Mouse (Mus musculus) CH12.LX (cell line): ENCODE results near the gene Rer1. TPM values are rescaled to one million over a fixed set of nuclear protein-coding genes. Genes with fewer than 3 reads are reported as not detected.

Experiments used
- DNase-seq: peaks from one replicate; pipeline ENCODE4 v3.0.0-alpha.2; 2013; ENCODE audit errors: extremely low read depth
- H3K27ac ChIP-seq: 2 replicates; pipeline ENCODE4 v1.5.1; 2012; ENCODE audit warnings: low read depth, mild to moderate bottlenecking, control low read depth, moderate library complexity; ENCODE audit not compliant: insufficient read depth
- H3K27me3 ChIP-seq: replicated peaks from 2 replicates; pipeline ENCODE3; 2012; ENCODE audit warnings: inconsistent platforms
- H3K36me3 ChIP-seq, 2 experiments: replicated peaks in 1 of 2; 2 replicates each; pipeline versions ENCODE3 to v1.6.1; 2012; ENCODE audit warnings: inconsistent platforms in 1 of 2, low read length in 1 of 2, mild to moderate bottlenecking in 1 of 2, mixed read lengths in 1 of 2, moderate library complexity in 1 of 2; ENCODE audit not compliant: control insufficient read depth in 1 of 2, insufficient read depth in 1 of 2
- H3K4me1 ChIP-seq, 2 experiments: 2 replicates each; pipeline ENCODE4 v1.6.1; 2012; ENCODE audit warnings: inconsistent platforms in 1 of 2, moderate library complexity in 1 of 2; ENCODE audit not compliant: insufficient read depth in 2 of 2, control insufficient read depth in 1 of 2
- H3K4me2 ChIP-seq: 2 replicates; pipeline ENCODE4 v1.6.1; 2012; ENCODE audit warnings: low read depth, mild to moderate bottlenecking, control low read depth; ENCODE audit not compliant: poor library complexity, insufficient read depth, severe bottlenecking
- H3K4me3 ChIP-seq, 3 experiments: fragments of 150-350 bp in 1 of 3; sonication (generic) in 1 of 3; replicated peaks in 1 of 3; 2 replicates each; pipeline versions ENCODE3 to v1.5.1; 2011 to 2012; ENCODE audit warnings: low read depth in 2 of 3, low read length in 2 of 3, mild to moderate bottlenecking in 2 of 3, moderate library complexity in 2 of 3, control low read depth in 1 of 3, improper control_type of control experiment in 1 of 3, inconsistent platforms in 1 of 3, mixed read lengths in 1 of 3; ENCODE audit not compliant: poor library complexity in 1 of 3
- H3K79me2 ChIP-seq: replicated peaks from 2 replicates; pipeline ENCODE4 v1.6.1; 2012; ENCODE audit warnings: mild to moderate bottlenecking, moderate library complexity; ENCODE audit not compliant: control insufficient read depth, poor library complexity, insufficient read depth, severe bottlenecking; ENCODE audit errors: extremely low read depth
- H3K9ac ChIP-seq: 2 replicates; pipeline ENCODE4 v1.6.1; 2012; ENCODE audit warnings: low read depth, mild to moderate bottlenecking, control low read depth, moderate library complexity; ENCODE audit not compliant: insufficient read depth
- H3K9me3 ChIP-seq: replicated peaks from 2 replicates; pipeline ENCODE3; 2012; ENCODE audit warnings: low read length, inconsistent platforms, mixed read lengths
- BHLHE40 ChIP-seq: IDR thresholded peaks from 2 replicates; pipeline ENCODE4 v1.6.1; 2011; ENCODE audit warnings: mild to moderate bottlenecking, low read depth, low read length, improper control_type of control experiment
- CHD1 ChIP-seq: IDR thresholded peaks from 2 replicates; pipeline ENCODE4 v1.6.1; 2012; ENCODE audit warnings: low read depth, low read length, improper control_type of control experiment, inconsistent platforms
- CHD2 ChIP-seq: IDR thresholded peaks from 2 replicates; pipeline ENCODE4 v1.6.1; 2011; ENCODE audit warnings: low read length, improper control_type of control experiment
- CTCF ChIP-seq, 2 experiments: IDR thresholded peaks in 1 of 2; conservative IDR thresholded peaks in 1 of 2; 2 replicates each; pipeline ENCODE4 v1.5.1; 2011 to 2012; ENCODE audit warnings: low read depth in 2 of 2, low read length in 2 of 2, improper control_type of control experiment in 1 of 2, inconsistent platforms in 1 of 2, mild to moderate bottlenecking in 1 of 2, moderate library complexity in 1 of 2
- ELF1 ChIP-seq: IDR thresholded peaks from 2 replicates; pipeline ENCODE4 v1.6.1; 2014; ENCODE audit warnings: low read depth, mild to moderate bottlenecking, inconsistent platforms, low read length, improper control_type of control experiment
- GABPA ChIP-seq: IDR thresholded peaks from 2 replicates; pipeline ENCODE4 v1.6.1; 2012; ENCODE audit warnings: low read depth, low read length, improper control_type of control experiment, inconsistent platforms; ENCODE audit not compliant: insufficient replicate concordance
- HCFC1 ChIP-seq: IDR thresholded peaks from 2 replicates; pipeline ENCODE4 v1.6.1; 2012; ENCODE audit warnings: low read depth, mild to moderate bottlenecking, inconsistent platforms, low read length, improper control_type of control experiment
- IRF4 ChIP-seq: IDR thresholded peaks from 2 replicates; pipeline ENCODE4 v1.6.1; 2014; ENCODE audit warnings: low read depth, mild to moderate bottlenecking, inconsistent platforms, low read length, improper control_type of control experiment
- JUND ChIP-seq: conservative IDR thresholded peaks from 2 replicates; pipeline ENCODE4 v1.6.1; 2011; ENCODE audit warnings: low read depth, low read length, improper control_type of control experiment
- KAT2A ChIP-seq: IDR thresholded peaks from 2 replicates; pipeline ENCODE4 v1.6.1; 2012; ENCODE audit warnings: low read length, improper control_type of control experiment, inconsistent platforms; ENCODE audit not compliant: insufficient replicate concordance
- MAX ChIP-seq: IDR thresholded peaks from 2 replicates; pipeline ENCODE4 v1.6.1; 2011; ENCODE audit warnings: low read length, improper control_type of control experiment
- MYC ChIP-seq: IDR thresholded peaks from 2 replicates; pipeline ENCODE4 v1.6.1; 2011; ENCODE audit warnings: low read depth, mild to moderate bottlenecking, improper control_type of control experiment, low read length
- NRF1 ChIP-seq: IDR thresholded peaks from 2 replicates; pipeline ENCODE4 v1.6.1; 2014; ENCODE audit warnings: low read depth, mild to moderate bottlenecking, inconsistent platforms, low read length, improper control_type of control experiment, moderate library complexity
- SIN3A ChIP-seq: IDR thresholded peaks from 2 replicates; pipeline ENCODE4 v1.6.1; 2012; ENCODE audit warnings: low read length, improper control_type of control experiment, inconsistent platforms
- TCF12 ChIP-seq: IDR thresholded peaks from 2 replicates; pipeline ENCODE4 v1.6.1; 2014; ENCODE audit warnings: low read depth, mild to moderate bottlenecking, inconsistent platforms, low read length, improper control_type of control experiment
- ZKSCAN1 ChIP-seq: IDR thresholded peaks from 2 replicates; pipeline ENCODE4 v1.6.1; 2012; ENCODE audit warnings: low read depth, inconsistent platforms, low read length, improper control_type of control experiment, borderline replicate concordance
- ZNF384 ChIP-seq: IDR thresholded peaks from 2 replicates; pipeline ENCODE4 v1.6.1; 2012; ENCODE audit warnings: low read depth, low read length, improper control_type of control experiment, inconsistent platforms
- dilution Hi-C: fragments of 300-500 bp; cut with MboI; formaldehyde crosslinking; loops from 2 replicates; pipeline ENCODE4 v1.14.3; 2020; ENCODE audit warnings: low sequenced_read_pairs; ENCODE audit not compliant: extremely low pct_unique_long_range_greater_than_20kb, extremely low pct_ligation_motif_present
- in situ Hi-C: fragments of 300-500 bp; cut with MboI; formaldehyde crosslinking; loops from 3 replicates; pipeline ENCODE4 v1.14.3; 2019; ENCODE audit warnings: low sequenced_read_pairs, low pct_ligation_motif_present, low pct_unique_long_range_greater_than_20kb, mixed read lengths
- polyA plus RNA-seq: library from polyadenylated mRNA; unstranded; fragments of >175 nt; gene quantifications from 2 replicates; pipeline ENCODE4 v1.2.1, GENCODE M21; 2012; ENCODE audit warnings: low read depth; ENCODE audit not compliant: insufficient read length
- total RNA-seq, 2 experiments: library from RNA; depleted of rRNA; stranded (reverse); fragments of 300-350 nt in 1 of 2; fragments of >200 nt in 1 of 2; gene quantifications; 2 replicates each; pipeline ENCODE4 v1.2.3; 2012 to 2014

Gene Rer1
- total and polyA plus RNA-seq, 3 experiments: 126 to 221 (median 135) TPM

- peaks cover 0 to 57% of the 10 kb centered on the region in 2 experiments for H3K36me3 ChIP-seq
- no peaks in the 10 kb centered on the region for H3K27me3 ChIP-seq
- no peak overlapping the region for H3K27ac ChIP-seq
- dilution Hi-C loops: no loop called here
- no peak overlapping the region for H3K4me3 ChIP-seq
- peaks cover 11 to 18% of the 10 kb centered on the region in 2 experiments for H3K4me1 ChIP-seq
- no peaks in the 10 kb centered on the region for H3K9me3 ChIP-seq
- DNase-seq: no peak
- no peak overlapping the region for H3K4me2 ChIP-seq
- in situ Hi-C loops: no loop called here
- H3K9ac ChIP-seq: no peak overlapping the region
- TF ChIP-seq TCF12 (no peak), ZKSCAN1 (no peak), MAX (no peak), CHD1 (no peak), CTCF (conservative IDR thresholded peaks at IDR 0.05 in 1 of 2, IDR thresholded peaks at IDR 0.05 in 1 of 2; ENCODE audit: low read depth in 2 of 2, low read length in 2 of 2) (no peak), CHD2 (no peak), MYC (no peak), KAT2A (no peak), HCFC1 (no peak), IRF4 (no peak)
- H3K79me2 ChIP-seq: no peaks in the 10 kb centered on the region
Observed at GRCm38 (mm10) chr4:155133188-155133587, 47.0 kb upstream of the Rer1 start.

- in situ Hi-C loops (no loop called here), dilution Hi-C loops (no loop called here)
- no peak for DNase-seq
- Histone ChIP-seq H3K36me3 (peaks cover 0 to 66% of the 10 kb centered on the region in 2 experiments), H3K4me2 (no peak overlapping the region), H3K9ac (no peak overlapping the region), H3K79me2 (no peaks in the 10 kb centered on the region), H3K4me3 (no peak overlapping the region), H3K9me3 (no peaks in the 10 kb centered on the region), H3K27ac (no peak overlapping the region), H3K27me3 (no peaks in the 10 kb centered on the region), H3K4me1 (peaks cover 17 to 19% of the 10 kb centered on the region in 2 experiments)
- TF ChIP-seq SIN3A (no peak), ELF1 (no peak), NRF1 (no peak), BHLHE40 (no peak), ZNF384 (no peak), GABPA (no peak), JUND (no peak)
Observed at GRCm38 (mm10) chr4:155130616-155131015, 44.4 kb upstream of the Rer1 start.
